Mouse (Mus musculus) kidney, postnatal 4 days (tissue): ENCODE results near the gene Nrm.

ENCODE experiments used
- DNase-seq, 2 experiments: peaks; one replicate each; pipeline ENCODE4 v3.0.0; 2021; ENCODE audit warnings: mixed read lengths in 2 of 2

The Nrm gene

DNA sequence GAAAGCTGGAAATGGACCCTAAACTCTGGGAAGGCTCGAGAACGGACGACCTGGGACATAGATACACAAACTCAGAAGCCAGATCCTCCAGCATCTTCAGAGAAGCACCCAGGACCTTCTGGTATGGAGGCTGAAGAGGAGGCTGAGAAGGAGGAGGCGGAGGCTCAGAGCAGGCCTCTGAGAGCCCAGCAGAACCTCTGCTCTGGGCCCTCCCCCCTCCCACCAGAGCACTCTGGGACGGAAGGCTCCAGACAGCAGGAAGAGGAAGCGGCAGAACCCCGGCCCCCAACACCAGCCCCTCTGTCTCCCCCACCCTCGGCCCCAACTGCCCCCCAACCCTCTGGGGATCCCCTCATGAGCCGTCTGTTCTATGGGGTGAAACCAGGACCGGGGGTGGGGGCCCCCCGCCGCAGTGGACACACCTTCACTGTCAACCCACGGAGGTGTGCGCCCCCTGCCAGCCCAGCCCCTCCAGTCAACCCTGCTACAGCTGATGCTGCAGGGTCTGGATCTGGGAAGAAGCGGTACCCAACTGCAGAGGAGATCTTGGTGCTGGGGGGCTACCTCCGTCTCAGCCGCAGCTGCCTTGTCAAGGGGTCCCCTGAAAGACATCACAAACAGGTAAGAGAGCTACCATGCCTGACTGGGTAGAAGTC is 7.2 kb downstream of the Nrm start:
- DNase-seq, result peak; percentile 33 to 60

DNA sequence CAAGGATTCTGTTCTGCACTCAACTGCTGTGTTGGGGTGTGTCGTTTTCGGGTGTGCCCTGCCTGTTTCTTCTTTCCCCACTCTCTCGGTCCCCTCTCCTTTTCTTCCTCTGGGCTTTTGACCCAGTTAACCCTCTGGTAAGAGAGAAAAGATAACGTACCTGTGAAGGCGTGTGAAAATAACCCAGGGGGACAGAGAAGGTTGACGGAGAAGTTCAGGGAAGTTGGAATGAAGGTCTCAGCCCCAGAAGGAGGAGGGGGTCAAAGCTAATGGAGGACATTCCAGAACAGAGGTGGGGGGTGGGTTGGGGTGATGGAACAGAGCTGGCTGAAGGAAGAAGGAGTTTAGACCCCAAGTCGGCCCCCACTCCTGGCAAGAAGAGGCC is 7.8 kb downstream of the Nrm start:
- DNase-seq, result no peak

DNA sequence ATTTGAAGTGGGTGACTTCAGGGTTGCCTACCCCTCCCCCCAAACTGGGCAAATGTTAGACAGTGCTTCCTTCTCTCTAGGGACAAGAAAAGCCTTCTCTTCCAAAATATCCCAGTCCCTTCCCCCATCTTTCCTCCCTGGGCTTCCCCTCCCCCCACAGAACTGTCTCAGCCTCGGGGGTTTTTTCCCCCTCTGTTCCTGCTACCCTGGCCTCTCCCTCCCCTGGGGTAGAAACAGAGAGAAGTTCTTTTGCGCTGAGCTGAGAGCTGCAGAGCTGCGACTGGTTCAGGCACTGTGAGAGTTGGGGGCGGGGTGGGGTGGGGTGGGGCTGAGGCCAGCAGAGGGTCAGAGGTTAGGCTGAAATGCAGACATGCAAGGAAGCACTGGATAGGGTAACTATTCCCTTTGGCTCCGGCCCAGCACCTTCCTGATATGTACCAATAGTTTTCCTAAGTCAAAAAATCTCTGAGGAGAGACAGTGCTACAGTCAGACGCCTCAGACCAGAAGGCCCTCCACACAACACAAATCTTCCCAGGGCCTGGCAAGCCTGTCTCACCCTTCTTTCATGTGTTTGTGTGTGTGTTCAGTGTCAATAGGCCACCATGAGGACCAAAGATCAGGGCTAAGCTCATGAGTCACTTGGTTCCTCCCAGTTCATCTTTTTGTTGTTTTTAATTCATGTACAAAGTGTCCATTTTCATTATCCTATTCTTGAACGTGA is 8.4 kb downstream of the Nrm start:
- peak; percentile 53 to 67 for DNase-seq

DNA sequence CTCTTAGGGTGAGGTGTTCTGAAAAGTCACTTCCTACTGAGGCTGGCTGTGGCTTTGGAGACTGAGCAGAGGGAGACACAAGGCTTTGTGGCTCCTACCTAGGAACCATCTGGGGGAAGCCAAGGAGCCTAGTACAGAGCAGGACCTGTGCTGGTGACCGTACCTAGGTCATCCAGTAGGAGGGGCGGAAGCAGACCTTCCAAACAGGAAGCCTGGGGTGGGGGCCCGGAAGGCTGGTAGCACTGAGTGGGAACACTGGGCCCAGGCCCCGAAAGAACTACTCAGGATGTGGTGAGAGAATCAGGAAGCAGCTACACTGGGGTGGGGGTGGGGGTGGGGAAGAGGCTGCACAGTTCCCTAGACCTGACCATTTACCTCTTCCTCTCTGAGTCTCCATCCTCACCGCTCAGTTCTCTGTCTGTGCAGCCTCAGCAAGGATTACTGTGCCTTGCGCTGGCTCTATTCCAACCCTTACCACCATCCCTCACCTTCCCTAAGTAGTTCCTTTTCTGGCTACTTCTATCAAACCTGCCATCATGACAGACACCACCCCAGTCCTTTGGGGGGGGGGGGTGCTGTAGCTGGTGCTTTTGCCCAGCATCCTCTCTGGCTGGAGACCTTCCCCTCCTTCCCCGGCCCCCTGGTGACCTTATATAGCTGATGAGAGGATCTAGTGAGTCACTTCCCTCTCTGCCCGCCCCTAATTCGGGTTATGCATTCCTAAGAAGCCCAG is 9.2 kb downstream of the Nrm start:
- peak; percentile 62 to 79 for DNase-seq

DNA sequence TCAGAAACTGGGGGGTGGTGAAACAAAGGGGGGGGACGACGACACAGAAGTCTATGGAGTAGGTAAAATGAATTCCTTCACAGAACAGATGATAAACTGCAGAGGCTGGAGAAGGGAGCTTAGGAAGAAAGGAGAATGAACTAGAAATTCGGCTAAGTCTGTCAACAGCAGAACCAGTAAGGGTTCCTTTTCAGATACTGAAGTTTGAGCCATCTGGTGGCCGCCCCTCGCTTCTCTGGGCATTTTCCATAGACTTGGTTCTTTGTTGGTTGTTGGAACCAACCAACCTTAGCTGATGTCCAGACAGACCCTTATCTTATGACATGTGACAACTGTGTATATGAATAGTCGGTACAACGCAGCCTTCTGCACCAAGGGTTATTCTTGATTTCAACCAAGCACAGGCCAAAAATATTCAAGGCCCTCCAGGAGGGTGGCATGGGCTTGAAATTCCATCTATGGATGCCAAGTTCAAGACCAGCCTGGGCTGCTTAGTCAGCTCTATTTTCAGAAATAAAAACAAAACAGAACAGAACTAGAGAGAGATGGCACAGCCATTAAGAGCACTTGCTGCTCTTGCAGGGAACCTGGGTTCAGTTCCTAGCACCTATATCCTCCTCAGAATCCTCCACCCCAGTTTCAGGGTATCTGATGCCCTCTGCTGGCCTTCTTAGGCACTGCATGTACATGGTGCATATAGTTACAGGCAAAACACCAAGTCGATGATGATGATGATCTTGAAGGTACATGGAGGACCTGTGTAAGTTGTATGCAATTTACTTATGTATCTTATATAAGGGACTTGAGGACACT is 10.0 kb downstream of the Nrm start:
- peak; percentile 62 to 70 for DNase-seq

DNA sequence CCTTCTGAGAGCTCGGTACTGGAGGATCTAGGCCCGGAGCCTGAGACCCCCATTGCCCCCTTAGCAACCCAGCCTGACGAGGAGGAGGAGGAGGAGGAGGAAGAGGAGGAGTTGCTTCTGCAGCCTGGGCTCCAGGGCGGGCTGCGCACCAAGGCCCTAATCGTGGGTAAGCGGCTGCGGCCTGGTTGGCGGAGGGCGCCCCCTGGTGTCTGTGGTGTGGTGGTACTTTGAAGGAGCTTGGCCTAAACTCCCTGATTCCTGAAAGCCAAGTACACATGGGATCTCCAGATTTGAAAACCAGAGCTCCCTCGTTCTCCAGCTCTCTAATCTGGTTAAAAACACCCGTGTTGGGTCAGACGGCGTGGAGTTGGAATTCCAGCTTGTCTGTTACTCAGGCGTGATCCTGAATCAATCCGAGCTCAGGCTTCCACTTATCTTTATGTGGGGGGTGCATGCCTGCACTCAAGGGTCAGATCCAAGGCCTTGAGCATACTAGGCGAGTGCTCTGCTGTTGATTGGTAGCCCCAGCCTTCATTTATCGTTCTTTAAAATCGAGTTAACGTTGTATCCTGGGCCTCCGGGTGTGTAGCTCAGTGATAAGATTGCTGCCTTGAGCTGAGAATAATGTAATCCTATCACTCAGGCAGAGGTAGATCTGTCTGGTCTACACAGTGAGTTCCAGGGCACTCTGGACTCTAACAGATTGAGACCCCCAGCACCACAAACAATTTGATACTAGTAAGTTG is 12.8 kb downstream of the Nrm start:
- DNase-seq, result peak; percentile 94

DNA sequence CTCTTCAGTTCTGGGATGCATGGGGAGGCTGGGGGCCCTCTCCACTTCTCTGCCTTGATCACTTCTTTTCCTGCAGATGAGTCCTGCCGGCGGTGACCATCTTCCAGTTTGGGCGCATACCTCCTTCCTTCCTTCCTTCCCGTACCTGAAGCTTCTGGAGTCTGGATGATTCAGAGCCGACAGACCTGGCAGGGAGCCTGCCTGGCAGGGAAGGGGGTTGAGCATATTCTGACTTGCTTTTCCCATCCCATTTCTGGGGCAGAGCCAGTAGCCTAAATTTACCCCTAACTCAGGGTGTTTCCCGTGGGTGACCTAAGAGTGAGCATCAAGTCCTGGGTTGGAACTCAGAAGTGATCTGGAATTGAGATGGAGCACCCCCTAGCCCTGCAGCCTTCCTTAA is 13.6 kb downstream of the Nrm start:
- peak in 1 of 2 experiments; percentile 35 for DNase-seq

DNA sequence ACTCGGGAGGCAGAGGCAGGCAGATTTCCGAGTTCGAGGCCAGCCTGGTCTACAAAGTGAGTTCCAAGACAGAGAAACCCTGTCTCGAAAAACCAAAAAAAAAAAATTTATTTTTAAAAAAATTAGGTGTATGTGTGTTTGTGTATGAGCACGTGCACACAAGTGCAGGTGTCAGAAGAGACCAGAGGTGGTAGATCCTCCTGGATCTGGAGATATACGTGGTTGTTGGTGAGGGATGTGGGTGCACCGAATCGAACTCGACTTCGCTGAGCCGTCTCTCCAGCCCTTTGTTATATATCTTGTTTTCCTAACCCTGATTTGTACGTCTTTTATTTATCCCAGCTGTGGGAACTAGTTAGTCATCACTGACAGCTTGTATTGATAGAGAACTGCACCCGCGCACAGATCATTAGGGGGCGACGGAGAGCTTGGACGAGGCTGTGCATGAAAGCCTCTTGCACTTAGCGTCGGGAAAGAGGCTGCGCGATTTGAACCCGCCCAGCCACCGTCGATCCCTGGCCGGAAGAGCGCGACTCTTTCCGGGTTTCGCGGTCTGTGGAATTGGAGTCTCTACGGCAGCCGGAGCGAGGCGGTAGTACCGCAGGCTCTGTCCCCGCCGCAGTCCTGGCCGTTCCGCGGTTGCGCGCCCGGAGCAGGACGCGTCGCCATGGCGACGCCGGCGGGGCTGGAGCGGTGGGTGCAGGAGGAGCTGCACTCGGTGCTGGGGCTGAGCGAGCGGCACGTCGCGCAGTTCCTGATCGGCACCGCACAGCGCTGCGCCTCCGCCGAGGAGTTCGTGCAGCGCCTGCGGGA is 18.3 kb downstream of the Nrm start, which contains the start of gene Dhx16:
Gene Dhx16, plus strand, starts transcription at position 575 of the 813 bp plus-strand sequence.
- DNase-seq, result peak; percentile 98

DNA sequence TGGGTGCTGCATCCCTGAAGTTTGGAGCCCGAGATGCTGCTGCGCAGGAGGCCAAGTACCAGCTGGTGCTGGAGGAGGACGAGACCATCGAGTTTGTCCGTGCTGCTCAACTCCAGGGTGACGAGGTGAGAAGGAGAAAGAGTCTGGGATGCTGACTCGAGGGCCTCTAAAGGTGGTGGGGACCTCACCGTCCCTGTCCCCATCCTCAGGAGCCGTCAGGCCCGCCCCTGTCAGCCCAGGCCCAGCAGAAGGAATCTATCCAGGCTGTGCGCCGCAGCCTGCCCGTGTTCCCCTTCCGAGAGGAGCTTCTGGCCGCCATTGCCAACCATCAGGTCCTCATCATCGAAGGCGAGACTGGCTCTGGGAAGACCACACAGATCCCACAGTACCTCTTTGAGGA is 21.8 kb downstream of the Nrm start:
- no peak for DNase-seq

DNA sequence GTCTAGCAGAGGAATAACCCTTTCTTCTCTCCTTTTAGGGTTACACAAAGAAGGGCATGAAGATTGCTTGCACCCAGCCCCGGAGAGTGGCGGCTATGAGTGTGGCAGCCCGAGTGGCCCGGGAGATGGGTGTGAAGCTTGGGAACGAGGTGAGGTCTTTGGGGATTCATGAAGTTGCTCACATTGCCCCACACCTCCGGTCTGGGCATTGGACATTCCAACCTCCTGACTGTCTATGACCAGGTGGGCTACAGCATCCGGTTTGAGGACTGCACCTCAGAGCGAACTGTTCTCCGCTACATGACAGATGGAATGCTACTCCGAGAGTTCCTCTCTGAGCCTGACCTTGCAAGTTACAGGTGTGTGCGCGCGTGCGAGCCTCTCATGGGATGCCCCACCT is 22.7 kb downstream of the Nrm start:
- no peak for DNase-seq

DNA sequence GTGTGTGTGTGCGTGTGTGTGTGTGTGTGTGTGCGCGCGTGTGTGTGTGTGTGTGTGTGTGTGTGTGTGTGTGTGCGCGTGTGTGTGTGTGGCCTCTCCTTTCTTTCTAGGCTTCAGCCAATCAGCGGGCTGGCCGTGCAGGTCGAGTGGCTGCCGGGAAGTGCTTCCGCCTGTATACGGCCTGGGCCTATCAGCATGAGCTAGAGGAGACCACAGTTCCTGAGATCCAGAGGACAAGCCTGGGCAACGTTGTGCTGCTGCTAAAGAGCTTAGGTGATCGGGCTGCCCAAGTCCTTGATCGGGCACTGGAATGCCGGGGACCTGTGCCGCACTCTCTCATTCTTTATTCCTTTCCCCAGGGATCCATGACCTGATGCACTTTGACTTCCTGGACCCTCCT is 26.6 kb downstream of the Nrm start:
- DNase-seq, result no peak

DNA sequence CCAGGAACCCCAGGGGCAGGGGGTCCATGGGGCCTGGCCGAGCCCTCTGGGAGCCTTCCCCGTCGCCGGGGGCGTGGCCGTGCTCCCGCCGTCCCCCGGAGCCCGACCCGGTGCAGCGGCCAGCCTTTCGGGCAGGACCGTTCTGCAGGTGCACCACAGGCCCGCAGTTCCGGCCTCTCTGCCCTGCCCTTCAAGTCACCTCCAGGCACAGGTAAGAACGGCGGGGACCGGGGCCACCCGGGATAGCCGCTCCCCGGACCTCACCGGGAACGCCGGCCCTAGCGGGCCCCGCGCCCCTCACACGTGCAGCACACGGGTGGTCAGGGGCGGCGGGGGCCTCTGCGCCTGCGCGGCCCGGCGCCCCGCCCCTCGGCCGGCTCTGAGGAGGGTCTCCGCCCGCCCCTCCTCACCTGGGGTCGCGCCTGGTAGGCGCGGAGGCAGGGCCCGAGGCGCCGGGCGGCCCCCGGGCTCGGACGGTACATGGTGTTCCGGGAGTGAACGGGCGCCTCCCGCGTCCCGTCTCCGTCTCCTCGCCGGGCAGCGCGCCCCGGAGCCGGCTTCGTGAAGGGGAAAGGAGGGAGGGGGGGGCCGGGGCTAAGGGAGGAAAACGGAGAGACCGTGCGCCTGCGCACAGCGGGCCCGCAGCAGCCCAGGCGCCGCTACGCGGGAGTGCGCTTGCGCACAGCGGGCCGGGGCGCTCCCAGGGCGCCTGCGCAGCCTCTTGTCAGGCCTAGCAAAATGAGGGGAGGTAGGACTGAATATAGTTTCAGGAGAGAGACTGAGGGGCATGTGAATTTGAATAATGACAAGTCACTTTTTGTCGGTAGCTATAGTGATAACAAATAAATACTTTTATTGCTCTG is 35.9 kb downstream of the Nrm start, which contains the start of gene 2310061I04Rik:
Gene 2310061I04Rik, minus strand, starts transcription at position 651 of the 863 bp plus-strand sequence.
- DNase-seq, result peak; percentile 92 to 95

DNA sequence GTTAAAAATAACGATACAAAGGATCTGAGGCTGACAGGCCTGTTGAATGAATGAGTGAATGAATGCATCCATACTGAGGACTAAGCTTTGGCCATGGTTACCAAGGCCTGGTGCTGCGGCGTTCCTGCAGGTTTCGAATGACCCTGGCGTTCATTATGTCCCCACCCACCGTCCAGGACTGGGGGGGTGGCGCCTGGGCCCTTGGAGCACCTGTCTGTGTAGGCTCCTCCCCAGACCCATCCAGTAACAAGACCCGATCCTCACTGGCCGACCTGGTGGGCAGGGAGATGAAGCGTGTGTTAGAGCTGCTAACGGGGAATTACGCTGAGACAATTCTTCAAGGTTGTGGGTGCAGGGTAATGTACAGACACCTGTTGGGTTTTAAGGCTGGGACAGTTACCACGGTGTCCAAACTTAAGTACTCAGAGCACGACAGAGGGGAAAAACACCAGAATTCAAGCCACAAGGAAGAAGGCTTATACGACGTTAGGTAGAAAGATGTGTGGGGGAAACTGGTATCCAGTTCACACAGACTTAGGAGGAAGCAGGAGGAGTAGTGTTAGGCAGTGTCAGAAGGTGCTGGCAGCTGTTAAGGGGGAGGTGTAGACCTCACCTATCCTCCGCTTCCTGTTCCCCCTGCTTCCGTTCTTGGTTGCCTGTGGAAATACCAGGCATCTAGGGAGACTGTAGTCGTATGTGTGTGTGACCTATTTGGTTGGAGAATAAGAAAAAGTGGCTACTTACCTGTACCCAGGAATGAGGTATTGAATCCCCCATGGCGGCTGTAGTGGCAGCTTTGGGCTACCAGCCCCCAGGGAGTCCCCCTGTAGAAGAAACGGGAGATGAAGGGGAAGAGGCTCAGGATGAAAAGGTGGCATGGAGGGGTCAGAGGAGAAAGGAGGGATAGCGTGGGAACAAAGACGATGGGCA is 36.8 kb downstream of the Nrm start:
- DNase-seq, result peak; percentile 40 to 56

DNA sequence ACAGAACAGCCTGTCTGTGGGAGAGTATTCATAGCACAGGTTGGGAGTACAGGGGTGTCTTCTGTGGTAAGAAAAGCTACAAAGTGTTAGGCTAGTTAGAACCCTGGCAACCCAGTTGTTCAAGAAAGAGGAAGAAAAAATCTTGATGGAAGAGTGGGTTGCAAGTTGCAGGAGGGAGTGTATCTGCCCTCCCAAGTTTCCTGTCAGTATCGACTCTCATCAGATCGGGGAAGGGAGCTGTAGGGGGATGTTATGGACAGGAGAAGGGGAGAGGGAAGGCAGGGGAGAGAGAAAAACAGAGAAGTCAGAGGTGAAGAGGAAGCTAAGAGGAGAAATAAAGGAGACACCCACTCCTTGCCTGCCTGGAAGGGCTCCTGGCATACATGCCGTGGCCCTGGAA is 39.5 kb downstream of the Nrm start:
- no peak for DNase-seq

DNA sequence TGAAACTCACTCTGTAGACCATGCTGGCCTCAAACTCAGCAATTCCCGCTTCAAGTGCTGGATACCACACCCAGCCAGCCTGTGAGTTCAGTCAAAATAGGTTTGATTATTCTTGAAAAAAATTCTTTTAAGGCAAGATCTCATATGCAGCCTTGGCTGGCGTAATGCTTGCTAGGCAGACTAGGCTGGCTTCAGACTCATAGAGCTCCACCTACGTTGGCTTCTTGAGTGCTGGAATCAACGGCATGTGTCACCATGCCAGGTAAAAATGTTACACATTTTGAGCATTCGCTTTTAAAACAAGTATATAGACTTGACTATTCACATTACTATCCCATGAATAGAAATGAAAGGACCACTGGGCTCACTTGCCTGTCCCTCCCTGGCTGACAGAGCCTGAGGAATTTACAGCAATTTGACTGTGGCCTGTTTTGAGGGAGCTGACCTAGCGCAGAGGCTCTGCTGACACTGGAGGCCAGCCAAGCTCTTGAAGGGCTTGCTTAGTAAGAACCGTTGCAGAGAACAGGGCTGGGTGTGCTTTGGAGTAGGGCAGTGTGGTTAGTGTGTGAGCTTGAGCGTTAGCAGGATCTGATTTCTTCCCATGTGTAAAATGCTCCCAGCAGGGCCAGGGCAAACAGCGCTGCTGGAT is 42.3 kb downstream of the Nrm start:
- peak; percentile 62 to 74 for DNase-seq

DNA sequence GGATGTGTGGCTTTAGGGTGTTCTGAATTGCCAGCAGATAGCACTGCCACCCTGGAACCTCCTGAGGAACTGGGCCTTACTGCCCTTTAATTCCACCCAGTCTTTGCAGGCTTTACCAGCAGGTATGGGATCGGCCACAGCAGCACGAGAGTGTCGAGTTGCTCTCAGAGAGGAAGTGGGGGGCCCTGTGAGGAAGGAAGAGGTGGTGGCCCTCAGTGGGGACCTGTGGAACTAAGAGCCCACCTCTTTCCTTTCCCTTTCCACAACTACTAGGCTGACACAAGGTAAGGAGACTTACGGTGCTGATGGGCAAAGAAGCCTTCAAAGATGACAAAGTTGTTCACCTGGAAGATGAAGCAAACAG is 42.9 kb downstream of the Nrm start:
- DNase-seq, result no peak

DNA sequence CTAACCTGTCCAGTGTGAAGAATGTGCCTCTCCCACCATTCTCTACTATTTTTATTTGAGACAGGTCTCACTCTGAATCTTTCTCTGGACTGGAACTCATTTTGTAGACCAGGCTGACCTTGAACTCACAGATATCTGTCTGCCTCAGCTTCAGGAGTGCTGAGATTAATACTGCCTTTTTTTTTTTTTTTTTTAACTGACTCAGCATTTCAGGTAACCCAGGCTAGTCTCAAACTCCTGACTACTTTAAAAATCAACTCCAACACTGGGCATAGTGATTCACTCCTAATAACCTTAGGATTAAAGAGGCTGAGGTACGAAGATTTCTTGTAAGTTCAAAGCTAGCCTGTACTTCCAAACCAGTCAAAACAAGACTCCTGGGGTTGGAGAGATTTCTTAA is 44.5 kb downstream of the Nrm start:
- no peak for DNase-seq

DNA sequence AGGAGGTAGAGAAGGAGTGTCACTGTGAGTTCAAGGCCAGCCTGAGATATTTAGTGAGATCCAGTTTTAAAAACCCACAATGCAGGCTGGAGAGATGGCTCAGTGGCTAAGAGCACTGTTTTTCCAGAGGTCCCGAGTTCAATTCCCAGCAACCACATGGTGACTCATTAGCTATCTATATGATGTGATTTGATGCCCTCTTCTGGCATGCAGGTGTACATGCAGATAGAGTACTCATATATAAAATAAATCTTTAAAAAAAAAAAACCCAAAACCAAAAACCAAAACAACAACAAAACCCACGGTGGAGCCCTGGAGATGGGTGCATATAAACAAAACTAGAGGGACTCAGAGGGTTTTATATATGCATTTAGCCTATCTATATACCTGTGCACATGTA is 46.5 kb downstream of the Nrm start:
- DNase-seq, result no peak
